Mouse (Mus musculus) small intestine, adult 2 months (tissue): Measurements from ENCODE around the gene Dpy19l1. TPM values are rescaled to one million over a fixed set of nuclear protein-coding genes. Genes with fewer than 3 reads are reported as not detected.

Experiments
- H3K27ac ChIP-seq: fragments of 200-500 bp; 2 replicates; pipeline ENCODE4 v1.5.1; 2012; ENCODE audit warnings: low read depth, low read length, control low read depth, inconsistent platforms; ENCODE audit not compliant: insufficient read depth
- H3K27me3 ChIP-seq: fragments of 200-500 bp; 2 replicates; pipeline ENCODE4 v1.6.1; 2012; ENCODE audit warnings: mild to moderate bottlenecking, moderate library complexity, low read length, inconsistent platforms; ENCODE audit not compliant: control insufficient read depth, insufficient read depth
- H3K36me3 ChIP-seq: fragments of 200-500 bp; 2 replicates; pipeline ENCODE4 v1.6.1; 2012; ENCODE audit warnings: mild to moderate bottlenecking, low read length, control low read depth, inconsistent platforms; ENCODE audit not compliant: control insufficient read depth, insufficient read depth
- H3K4me1 ChIP-seq: fragments of 200-500 bp; 2 replicates; pipeline ENCODE4 v1.6.1; 2012; ENCODE audit warnings: low read length, inconsistent platforms, mixed read lengths; ENCODE audit not compliant: control insufficient read depth, insufficient read depth, insufficient read length
- H3K4me3 ChIP-seq: fragments of 200-500 bp; 2 replicates; pipeline ENCODE4 v1.5.1; 2012; ENCODE audit warnings: low read depth, mild to moderate bottlenecking, control low read depth, inconsistent platforms, low read length, moderate library complexity
- CTCF ChIP-seq: fragments of 200-500 bp; IDR thresholded peaks from 2 replicates; pipeline ENCODE4 v1.5.1; 2012; ENCODE audit warnings: low read depth, mild to moderate bottlenecking, control low read depth, inconsistent platforms, low read length, moderate library complexity, mixed read lengths; ENCODE audit not compliant: insufficient replicate concordance, insufficient read length; ENCODE audit errors: extremely low read depth
- POLR2A ChIP-seq: fragments of 200-500 bp; IDR thresholded peaks from 2 replicates; pipeline ENCODE4 v1.6.1; 2012; ENCODE audit warnings: low read depth, mild to moderate bottlenecking, control low read depth, inconsistent platforms, low read length, moderate library complexity
- WGBS: fragments of 180-500 bp; shearing (Covaris S2); methylation state at CpG from one replicate; pipeline ENCODE4 v1.1.7; 2018; 5-methylcytosine and 5-hydroxymethylcytosine counted together
- polyA plus RNA-seq: library from polyadenylated mRNA; depleted of rRNA; stranded (reverse); fragments of >200 nt; gene quantifications from 2 replicates; pipeline ENCODE4 v1.2.3, GENCODE M21; 2012

The Dpy19l1 gene
- polyA plus RNA-seq, 1 experiment: 1.5 TPM

DNA sequence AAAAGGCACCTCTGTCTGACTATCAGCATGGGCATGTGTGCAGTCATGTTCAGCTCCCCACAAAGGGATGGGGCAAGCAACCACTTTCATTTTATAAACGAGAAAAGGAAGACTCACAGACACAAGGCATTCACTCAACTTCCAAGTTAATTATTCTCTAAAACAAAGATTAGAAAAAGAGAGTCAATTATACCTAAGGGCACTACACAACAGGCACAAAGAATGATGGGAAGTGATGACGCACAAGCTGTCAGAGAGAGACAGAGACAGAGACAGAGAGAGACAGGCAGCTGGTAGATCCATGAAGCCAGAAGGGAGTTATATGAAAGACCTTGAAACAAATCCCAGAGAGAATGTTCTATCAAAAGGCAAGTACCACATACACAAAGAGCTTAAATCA is 68.0 kb downstream of the Dpy19l1 start:
- H3K4me1 ChIP-seq: peaks cover 2% of the 10 kb centered on the region; the same call in 1 of the 2 replicates
- no peak overlapping the region for H3K27ac ChIP-seq
- H3K27me3 ChIP-seq: no peaks in the 10 kb centered on the region
- TF ChIP-seq CTCF (no peak), POLR2A (no peak)
- H3K4me3 ChIP-seq: no peak overlapping the region
- H3K36me3 ChIP-seq: peaks cover 6% of the 10 kb centered on the region; the same call in 1 of the 2 replicates
- WGBS: 28% methylated on average over 2 of the region's 2 CpGs

DNA sequence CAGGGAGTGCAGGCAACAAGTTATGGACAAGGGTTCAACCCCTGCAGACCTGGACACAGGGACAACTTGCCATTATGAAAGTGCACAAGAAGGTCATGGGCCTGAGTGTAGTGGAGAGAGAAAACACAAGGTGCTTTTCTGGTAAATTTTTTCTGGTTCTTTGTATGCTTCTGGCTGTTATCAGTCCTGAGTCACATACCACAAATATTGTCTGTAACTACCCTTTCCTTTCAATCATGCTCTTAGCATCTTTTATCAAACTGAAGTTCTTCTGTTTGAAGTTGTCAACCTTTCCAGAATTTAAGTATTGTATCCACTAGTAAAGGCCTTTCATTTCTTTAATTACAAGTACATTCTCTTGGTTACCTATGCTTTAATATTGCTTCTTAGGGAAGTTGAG is 73.2 kb downstream of the Dpy19l1 start:
- TF ChIP-seq CTCF: no peak
- no peak for TF ChIP-seq POLR2A
- H3K4me1 ChIP-seq: peaks cover 1% of the 10 kb centered on the region; the same call in 1 of the 2 replicates

DNA sequence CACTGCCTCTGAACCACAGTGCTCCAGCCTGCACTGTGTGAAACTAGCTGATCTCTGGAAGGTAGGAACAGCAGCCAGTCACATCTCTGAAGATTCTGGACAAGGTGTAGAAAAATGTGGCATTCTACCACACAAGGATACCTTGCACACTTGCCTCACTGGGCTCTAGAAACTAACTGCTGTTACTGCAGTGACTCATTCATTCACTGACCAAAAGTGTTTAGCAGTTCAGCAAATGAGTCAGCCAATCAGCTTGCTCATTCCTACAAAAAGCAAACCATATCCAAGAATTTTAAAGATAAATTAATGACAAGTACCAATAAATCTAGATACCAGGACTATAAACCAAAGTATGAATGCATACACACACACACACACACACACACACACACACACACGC is 77.3 kb downstream of the Dpy19l1 start:
- Histone ChIP-seq H3K4me1 (no peaks in the 10 kb centered on the region), H3K27ac (no peak overlapping the region), H3K27me3 (no peaks in the 10 kb centered on the region), H3K4me3 (no peak overlapping the region), H3K36me3 (peaks cover 8% of the 10 kb centered on the region; the same call in 1 of the 2 replicates)
- TF ChIP-seq POLR2A (no peak), CTCF (no peak)
- WGBS: 92% methylated on average over 1 of the region's 1 CpGs

More for the DNA sequence above, 73.2 kb downstream of the Dpy19l1 start:
- no peak overlapping the region for H3K27ac ChIP-seq
- no peaks in the 10 kb centered on the region for H3K27me3 ChIP-seq
- 0 out of 2 replicates have a peak, but pooled peaks cover 2% of the 10 kb centered on the region for H3K36me3 ChIP-seq
- H3K4me3 ChIP-seq: no peak overlapping the region

DNA sequence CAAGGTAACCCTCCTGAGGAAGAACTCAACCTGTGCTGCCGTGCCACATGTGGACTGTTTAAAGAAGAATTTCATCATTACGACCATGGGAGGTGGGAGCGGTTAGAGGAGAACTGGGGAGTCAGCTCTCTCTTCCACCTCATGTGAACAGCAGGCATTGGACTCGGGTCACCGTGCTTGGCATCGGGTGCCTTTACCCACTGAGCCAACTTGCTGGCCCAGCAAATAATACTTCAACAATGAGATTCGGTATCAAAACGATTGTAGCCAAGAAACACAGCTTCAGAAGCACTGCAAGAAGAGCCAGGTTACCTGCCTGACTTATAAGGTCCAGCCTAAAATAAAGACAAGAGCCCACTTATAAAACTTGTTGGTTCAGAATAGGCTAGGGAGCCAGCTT is 79.7 kb downstream of the Dpy19l1 start:
- 95% methylated on average over 8 of the region's 8 CpGs for WGBS
- Histone ChIP-seq H3K4me1 (no peaks in the 10 kb centered on the region), H3K27me3 (no peaks in the 10 kb centered on the region), H3K27ac (no peak overlapping the region), H3K36me3 (peaks cover 13% of the 10 kb centered on the region), H3K4me3 (no peak overlapping the region)
- TF ChIP-seq POLR2A (no peak), CTCF (no peak)

DNA sequence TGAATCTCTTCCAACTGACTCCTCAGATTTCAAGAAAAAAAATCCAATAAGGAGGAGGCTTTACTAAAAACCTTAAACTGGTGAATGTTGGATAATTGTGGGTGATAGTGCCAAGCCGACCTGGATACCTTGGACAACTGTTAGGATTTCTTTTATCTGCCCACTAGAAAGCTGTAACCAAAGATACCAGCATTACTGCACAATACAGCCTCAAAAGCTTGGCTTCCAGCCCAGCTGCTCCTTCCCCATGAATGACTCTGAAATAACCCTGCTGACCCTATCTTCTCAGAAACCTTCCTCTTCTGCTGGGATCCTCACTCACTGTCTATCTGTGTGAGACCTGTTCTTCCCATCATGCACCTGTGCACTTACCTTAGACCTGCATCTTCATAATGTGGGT is 81.1 kb downstream of the Dpy19l1 start:
- H3K4me1 ChIP-seq: no peaks in the 10 kb centered on the region
- no peak overlapping the region for H3K4me3 ChIP-seq
- TF ChIP-seq POLR2A: no peak
- no peak for TF ChIP-seq CTCF
- 49% methylated on average over 1 of the region's 1 CpGs for WGBS
- no peaks in the 10 kb centered on the region for H3K27me3 ChIP-seq
- H3K36me3 ChIP-seq: peaks cover 13% of the 10 kb centered on the region
- H3K27ac ChIP-seq: no peak overlapping the region

DNA sequence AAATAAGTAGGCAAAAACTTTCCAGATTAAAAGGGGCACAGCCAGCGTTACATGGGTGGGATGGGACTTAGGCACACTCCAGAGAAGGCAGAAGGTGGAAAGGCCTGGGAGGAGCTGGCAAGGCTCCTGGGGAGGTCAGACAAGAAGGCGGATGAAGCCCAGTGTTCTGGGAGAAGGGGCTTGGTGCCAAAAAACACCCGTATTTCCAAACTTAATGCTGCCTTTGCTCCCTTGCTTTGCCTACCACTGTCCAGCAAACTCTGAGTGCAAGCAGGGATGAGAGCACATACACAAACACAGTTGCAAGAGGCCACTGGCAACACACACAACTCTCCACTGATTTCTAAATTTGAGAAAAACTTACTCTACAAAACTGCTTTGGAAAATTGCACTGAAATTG is 81.7 kb downstream of the Dpy19l1 start:
- no peaks in the 10 kb centered on the region for H3K4me1 ChIP-seq
- no peak overlapping the region for H3K4me3 ChIP-seq
- 87% methylated on average over 3 of the region's 3 CpGs for WGBS
- peaks cover 13% of the 10 kb centered on the region for H3K36me3 ChIP-seq
- TF ChIP-seq POLR2A: no peak
- H3K27me3 ChIP-seq: no peaks in the 10 kb centered on the region
- H3K27ac ChIP-seq: no peak overlapping the region

DNA sequence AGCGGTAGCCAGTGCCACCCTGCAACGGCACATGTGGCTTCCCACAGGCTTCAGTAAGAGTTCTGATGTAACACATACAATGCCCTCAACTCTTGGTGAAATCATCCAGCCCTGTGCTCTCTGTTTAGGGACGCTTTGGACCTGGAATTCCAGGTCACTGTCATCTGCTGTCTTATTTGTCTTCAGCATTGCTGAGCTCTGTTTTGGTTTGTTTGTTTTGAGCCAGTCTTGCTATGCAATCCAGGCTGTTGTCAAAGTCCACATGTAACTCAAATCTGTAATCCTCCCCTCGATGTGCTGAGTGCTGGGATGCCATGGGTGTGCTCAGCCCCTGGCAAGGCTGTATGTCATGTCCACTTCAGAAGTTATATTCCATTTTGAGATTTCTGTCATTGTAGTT is 82.8 kb downstream of the Dpy19l1 start:
- Histone ChIP-seq H3K4me3 (no peak overlapping the region), H3K36me3 (peaks cover 13% of the 10 kb centered on the region), H3K27ac (no peak overlapping the region), H3K27me3 (no peaks in the 10 kb centered on the region), H3K4me1 (no peaks in the 10 kb centered on the region)
- WGBS: 90% methylated on average over 4 of the region's 4 CpGs
- TF ChIP-seq POLR2A (no peak), CTCF (no peak)

DNA sequence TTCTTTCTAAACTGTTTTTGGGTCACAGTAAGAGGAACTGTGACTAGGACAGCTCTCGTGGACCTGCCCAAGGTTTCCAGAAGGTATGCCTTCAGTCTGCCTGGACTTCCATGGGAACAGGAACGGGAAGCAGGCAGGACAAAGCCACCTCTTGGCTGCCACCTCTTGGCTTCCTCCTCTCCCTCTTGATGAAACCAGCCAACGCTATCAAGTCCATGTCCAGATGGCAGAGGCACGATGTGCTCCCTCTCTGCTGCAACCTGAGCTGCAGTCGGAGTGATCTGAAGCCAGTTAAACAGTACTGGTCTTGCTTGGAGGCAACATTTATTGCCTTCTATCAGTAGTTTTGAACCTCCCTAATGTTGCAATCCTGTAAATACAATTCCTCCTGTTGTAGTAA is 84.7 kb downstream of the Dpy19l1 start:
- no peak for TF ChIP-seq POLR2A
- TF ChIP-seq CTCF: no peak
- 74% methylated on average over 5 of the region's 5 CpGs for WGBS
- H3K4me1 ChIP-seq: no peaks in the 10 kb centered on the region
- H3K36me3 ChIP-seq: peaks cover 12% of the 10 kb centered on the region
- no peaks in the 10 kb centered on the region for H3K27me3 ChIP-seq
- H3K27ac ChIP-seq: no peak overlapping the region
- H3K4me3 ChIP-seq: no peak overlapping the region
